ENCODE assay signal across 1 mouse cellular context in the genomic region with DNA sequence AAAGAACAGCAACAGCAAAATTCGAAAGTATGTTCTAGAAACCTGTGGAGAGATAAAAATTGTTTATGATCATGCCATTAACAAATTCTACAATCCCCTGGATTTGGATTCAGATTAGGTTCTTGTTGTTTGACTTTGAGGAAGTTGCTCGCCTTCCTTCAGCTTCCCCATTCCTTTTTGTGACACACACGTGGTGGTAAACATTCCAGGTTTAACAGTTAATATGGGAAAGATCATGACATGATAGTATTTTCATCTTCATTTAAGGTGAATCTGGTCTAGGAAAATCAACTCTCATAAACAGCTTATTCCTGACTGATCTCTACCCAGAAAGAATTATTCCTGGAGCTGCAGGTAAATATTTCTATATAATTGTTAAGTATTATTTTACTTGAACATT.
TF ChIP-seq lines count a peak whose summit lies in the region.

No protein-coding gene starts in this region.

TF ChIP-seq in MEL, 35 proteins besides CTCF, POLR2A, EP300 and RAD21 (continued from another document):
- TF ChIP-seq ETS1 (IDR thresholded peaks at IDR 0.05; ENCODE audit: low read depth, low read length) (no peak), MAFK (IDR thresholded peaks at IDR 0.05; ENCODE audit: borderline replicate concordance, low read depth, low read length) (no peak), JUND (IDR thresholded peaks at IDR 0.05; ENCODE audit: low read depth, low read length) (no peak), CHD2 (IDR thresholded peaks at IDR 0.05; ENCODE audit: low read length) (no peak), RCOR1 (IDR thresholded peaks at IDR 0.05; ENCODE audit: low read depth, low read length) (no peak), MYC (IDR thresholded peaks at IDR 0.05; ENCODE audit: low read depth, low read length) (0 out of 2 replicates have a peak, but pooled peaks have one; percentile 19), ZKSCAN1 (IDR thresholded peaks at IDR 0.05; ENCODE audit: low read depth, low read length) (no peak), BHLHE40 (IDR thresholded peaks at IDR 0.05; ENCODE audit: borderline replicate concordance, low read depth, low read length) (no peak)
